Mouse (Mus musculus): Measurements from ENCODE around the gene Hmcn2.

Gene Hmcn2

GRCm38 (mm10) chr2:31308257-31308656 is 6.0 kb upstream of the Hmcn2 start:
- DNase-seq, result no peak

GRCm38 (mm10) chr2:31309549-31309948 is 4.7 kb upstream of the Hmcn2 start:
- no peak for DNase-seq

- no peak for DNase-seq
Measured at GRCm38 (mm10) chr2:31318162-31318561, 3.9 kb downstream of the Hmcn2 start.

- DNase-seq, result no peak
Measured at GRCm38 (mm10) chr2:31319200-31319599, 5.0 kb downstream of the Hmcn2 start.

- no peak for DNase-seq
Measured at GRCm38 (mm10) chr2:31327186-31327585, 13.0 kb downstream of the Hmcn2 start.

GRCm38 (mm10) chr2:31337706-31338330 is 23.6 kb downstream of the Hmcn2 start:
- DNase-seq, result peak; percentile 54

GRCm38 (mm10) chr2:31339826-31340225 is 25.6 kb downstream of the Hmcn2 start:
- peak; percentile 70 for DNase-seq

GRCm38 (mm10) chr2:31341726-31342535 is 27.7 kb downstream of the Hmcn2 start:
- DNase-seq, result no peak

- peak; percentile 71 for DNase-seq
Measured at GRCm38 (mm10) chr2:31346096-31346495, 31.9 kb downstream of the Hmcn2 start.

- DNase-seq, result no peak
Measured at GRCm38 (mm10) chr2:31348373-31348772, 34.2 kb downstream of the Hmcn2 start.

GRCm38 (mm10) chr2:31348850-31349249 is 34.6 kb downstream of the Hmcn2 start:
- no peak for DNase-seq

GRCm38 (mm10) chr2:31356771-31357170 is 42.6 kb downstream of the Hmcn2 start:
- no peak for DNase-seq

GRCm38 (mm10) chr2:31359316-31359715 is 45.1 kb downstream of the Hmcn2 start:
- no peak for DNase-seq

- DNase-seq, result peak; percentile 27
Measured at GRCm38 (mm10) chr2:31367186-31367585, 53.0 kb downstream of the Hmcn2 start.

- DNase-seq, result peak; percentile 29
Measured at GRCm38 (mm10) chr2:31371396-31371795, 57.2 kb downstream of the Hmcn2 start.

GRCm38 (mm10) chr2:31372186-31372585 is 58.0 kb downstream of the Hmcn2 start:
- no peak for DNase-seq

GRCm38 (mm10) chr2:31374415-31374814 is 60.2 kb downstream of the Hmcn2 start:
- DNase-seq, result peak; percentile 7

- no peak for DNase-seq
Measured at GRCm38 (mm10) chr2:31376057-31376456, 61.8 kb downstream of the Hmcn2 start.

GRCm38 (mm10) chr2:31377481-31377880 is 63.3 kb downstream of the Hmcn2 start:
- DNase-seq, result no peak

- peak; percentile 48 for DNase-seq
Measured at GRCm38 (mm10) chr2:31381292-31381846, 67.2 kb downstream of the Hmcn2 start.

GRCm38 (mm10) chr2:31382952-31383351 is 68.7 kb downstream of the Hmcn2 start:
- peak; percentile 61 for DNase-seq

GRCm38 (mm10) chr2:31416968-31417367 is 102.8 kb downstream of the Hmcn2 start:
- DNase-seq, result no peak

- DNase-seq, result no peak
Measured at GRCm38 (mm10) chr2:31418021-31418420, 103.8 kb downstream of the Hmcn2 start.

- no peak for DNase-seq
Measured at GRCm38 (mm10) chr2:31418571-31418970, 104.4 kb downstream of the Hmcn2 start.

Measured in lung, postnatal 14 days (tissue).